Mouse (Mus musculus): Measurements from ENCODE around the gene Exoc6b. TPM values are rescaled to one million over a fixed set of nuclear protein-coding genes. Genes with fewer than 3 reads are reported as not detected.

Gene Exoc6b
- total and polyA plus RNA-seq, 2 experiments from 2014 or later, result 8.0 to 10.2 TPM

DNA sequence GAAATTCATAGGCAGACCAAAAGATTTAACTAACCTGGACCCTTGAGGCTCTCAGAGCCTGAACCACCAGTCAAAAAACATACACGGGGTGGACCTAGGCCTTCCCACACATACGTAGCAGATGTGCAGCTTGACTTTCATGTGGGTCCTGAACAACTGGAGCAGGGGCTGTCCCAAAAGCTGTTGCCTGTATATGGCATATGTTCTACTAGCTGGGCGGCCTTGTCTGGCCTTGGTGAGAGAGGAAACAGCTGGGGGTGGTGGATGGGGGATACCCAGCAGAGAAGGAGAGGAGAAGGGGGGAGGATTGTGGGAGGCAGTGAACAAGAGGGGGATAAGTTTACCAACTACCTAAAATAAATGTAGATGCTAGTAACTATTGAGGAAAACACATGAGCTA is 270.6 kb downstream of the Exoc6b start:
- 87% methylated on average over 3 of the region's 3 CpGs for WGBS
- Histone ChIP-seq H3K36me3 (replicated peaks; ENCODE audit: control insufficient read depth, insufficient read depth, low read length) (no peaks in the 10 kb centered on the region), H3K27ac (ENCODE audit: low read depth) (no peak overlapping the region), H3K4me1 (ENCODE audit: control insufficient read depth, insufficient read depth) (no peaks in the 10 kb centered on the region), H3K27me3 (ENCODE audit: control insufficient read depth, insufficient read depth, low read length) (no peaks in the 10 kb centered on the region), H3K9ac (replicated peaks; ENCODE audit: low read depth, low read length) (no peak overlapping the region), H3K4me3 (ENCODE audit: low read depth, low read length) (no peak overlapping the region), H3K9me3 (replicated peaks; ENCODE audit: control insufficient read depth, low read length) (no peaks in the 10 kb centered on the region), H3K4me2 (ENCODE audit: low read depth, low read length) (no peak overlapping the region)
- DNase-seq (ENCODE audit: low spot score) (no peak), ATAC-seq (ENCODE audit: insufficient read depth, low read depth) (no peak)
- TF ChIP-seq EP300 (IDR thresholded peaks at IDR 0.05; ENCODE audit: low read depth) (no peak), CTCF (IDR thresholded peaks at IDR 0.05; ENCODE audit: low read depth) (no peak)

DNA sequence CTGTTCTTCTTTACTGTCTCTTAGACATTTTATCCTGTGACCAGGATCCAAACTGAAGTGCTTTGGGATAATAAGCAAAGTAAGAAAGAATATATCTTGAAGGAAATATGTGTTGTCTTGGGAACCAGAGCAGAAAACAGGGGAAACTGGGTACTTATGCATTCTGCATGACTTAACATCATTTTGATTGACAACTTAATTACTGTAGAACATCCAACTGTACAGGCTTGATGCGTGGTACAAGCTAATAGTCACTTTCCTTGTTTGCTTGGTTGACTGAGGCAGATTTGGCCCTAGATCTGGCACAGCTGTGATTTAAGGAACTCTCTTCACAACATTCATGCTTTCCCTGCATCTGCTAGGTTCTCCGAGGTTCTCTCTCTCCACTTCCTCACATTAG is 285.3 kb downstream of the Exoc6b start:
- Histone ChIP-seq H3K27me3 (ENCODE audit: control insufficient read depth, insufficient read depth, low read length) (no peaks in the 10 kb centered on the region), H3K9me3 (replicated peaks; ENCODE audit: control insufficient read depth, low read length) (no peaks in the 10 kb centered on the region), H3K36me3 (replicated peaks; ENCODE audit: control insufficient read depth, insufficient read depth, low read length) (no peaks in the 10 kb centered on the region), H3K4me2 (ENCODE audit: low read depth, low read length) (no peak overlapping the region), H3K27ac (ENCODE audit: low read depth) (no peak overlapping the region), H3K9ac (replicated peaks; ENCODE audit: low read depth, low read length) (no peak overlapping the region), H3K4me1 (ENCODE audit: control insufficient read depth, insufficient read depth) (no peaks in the 10 kb centered on the region), H3K4me3 (ENCODE audit: low read depth, low read length) (no peak overlapping the region)
- no peak for TF ChIP-seq CTCF (IDR thresholded peaks at IDR 0.05; ENCODE audit: low read depth)
- TF ChIP-seq EP300 (IDR thresholded peaks at IDR 0.05; ENCODE audit: low read depth), result no peak
- WGBS, result 85% methylated on average over 2 of the region's 2 CpGs
- ATAC-seq (ENCODE audit: insufficient read depth, low read depth), result no peak
- DNase-seq (ENCODE audit: low spot score), result no peak

DNA sequence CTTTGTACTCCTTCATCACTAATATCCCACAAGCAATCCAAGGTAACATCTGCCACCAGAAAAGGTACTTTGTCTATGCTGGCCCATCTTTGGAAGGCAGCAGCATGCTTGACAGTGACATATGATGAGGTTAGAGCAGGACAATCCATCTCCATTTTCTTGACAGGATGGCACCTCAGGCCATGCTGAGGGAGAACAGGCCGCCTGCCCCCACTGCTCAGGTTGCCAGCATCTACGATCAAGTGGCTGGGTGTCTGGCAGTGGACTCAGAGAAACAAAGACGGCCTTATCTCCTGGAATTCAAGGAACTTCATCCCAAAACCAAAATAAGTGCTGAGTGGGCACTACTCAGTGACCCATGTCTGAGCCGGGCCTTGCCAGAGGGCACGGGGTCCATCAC is 289.3 kb downstream of the Exoc6b start:
- no peak overlapping the region for H3K4me2 ChIP-seq (ENCODE audit: low read depth, low read length)
- no peak overlapping the region for H3K27ac ChIP-seq (ENCODE audit: low read depth)
- H3K9me3 ChIP-seq (replicated peaks; ENCODE audit: control insufficient read depth, low read length), result no peaks in the 10 kb centered on the region
- TF ChIP-seq EP300 (IDR thresholded peaks at IDR 0.05; ENCODE audit: low read depth), result no peak
- no peak for TF ChIP-seq CTCF (IDR thresholded peaks at IDR 0.05; ENCODE audit: low read depth)
- WGBS, result 35% methylated on average over 5 of the region's 5 CpGs
- H3K36me3 ChIP-seq (replicated peaks; ENCODE audit: control insufficient read depth, insufficient read depth, low read length), result no peaks in the 10 kb centered on the region
- no peaks in the 10 kb centered on the region for H3K4me1 ChIP-seq (ENCODE audit: control insufficient read depth, insufficient read depth)
- H3K9ac ChIP-seq (replicated peaks; ENCODE audit: low read depth, low read length), result no peak overlapping the region
- no peaks in the 10 kb centered on the region for H3K27me3 ChIP-seq (ENCODE audit: control insufficient read depth, insufficient read depth, low read length)
- no peak overlapping the region for H3K4me3 ChIP-seq (ENCODE audit: low read depth, low read length)
- DNase-seq (ENCODE audit: low spot score) (no peak), ATAC-seq (ENCODE audit: insufficient read depth, low read depth) (no peak)

DNA sequence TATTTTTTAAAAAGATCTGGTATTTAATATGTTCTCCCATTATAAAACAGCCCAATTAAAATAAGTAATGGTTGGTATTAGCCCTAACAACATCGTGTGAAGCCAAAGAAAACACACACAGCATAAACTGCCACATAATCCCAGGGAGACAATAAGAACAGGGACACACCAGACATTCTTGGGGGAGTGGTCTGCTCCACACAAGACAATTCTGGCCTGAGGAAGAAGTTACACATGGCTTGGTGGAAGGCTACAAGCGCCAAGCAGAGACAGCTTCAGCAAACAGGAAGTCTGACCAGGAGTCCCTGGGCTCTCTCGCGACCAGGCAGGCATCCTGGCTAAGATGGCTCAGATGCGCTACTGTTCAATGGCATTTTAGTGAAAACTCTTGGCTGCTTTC is 290.3 kb downstream of the Exoc6b start:
- DNase-seq (ENCODE audit: low spot score) (peak; percentile 8), ATAC-seq (ENCODE audit: insufficient read depth, low read depth) (no peak)
- H3K9me3 ChIP-seq (replicated peaks; ENCODE audit: control insufficient read depth, low read length), result no peaks in the 10 kb centered on the region
- no peaks in the 10 kb centered on the region for H3K36me3 ChIP-seq (replicated peaks; ENCODE audit: control insufficient read depth, insufficient read depth, low read length)
- H3K4me1 ChIP-seq (ENCODE audit: control insufficient read depth, insufficient read depth), result no peaks in the 10 kb centered on the region
- 63% methylated on average over 5 of the region's 5 CpGs for WGBS
- H3K4me3 ChIP-seq (ENCODE audit: low read depth, low read length), result no peak overlapping the region
- H3K27ac ChIP-seq (ENCODE audit: low read depth), result no peak overlapping the region
- H3K9ac ChIP-seq (replicated peaks; ENCODE audit: low read depth, low read length), result no peak overlapping the region
- no peaks in the 10 kb centered on the region for H3K27me3 ChIP-seq (ENCODE audit: control insufficient read depth, insufficient read depth, low read length)
- no peak overlapping the region for H3K4me2 ChIP-seq (ENCODE audit: low read depth, low read length)
- TF ChIP-seq CTCF (IDR thresholded peaks at IDR 0.05; ENCODE audit: low read depth), result no peak
- TF ChIP-seq EP300 (IDR thresholded peaks at IDR 0.05; ENCODE audit: low read depth), result no peak

DNA sequence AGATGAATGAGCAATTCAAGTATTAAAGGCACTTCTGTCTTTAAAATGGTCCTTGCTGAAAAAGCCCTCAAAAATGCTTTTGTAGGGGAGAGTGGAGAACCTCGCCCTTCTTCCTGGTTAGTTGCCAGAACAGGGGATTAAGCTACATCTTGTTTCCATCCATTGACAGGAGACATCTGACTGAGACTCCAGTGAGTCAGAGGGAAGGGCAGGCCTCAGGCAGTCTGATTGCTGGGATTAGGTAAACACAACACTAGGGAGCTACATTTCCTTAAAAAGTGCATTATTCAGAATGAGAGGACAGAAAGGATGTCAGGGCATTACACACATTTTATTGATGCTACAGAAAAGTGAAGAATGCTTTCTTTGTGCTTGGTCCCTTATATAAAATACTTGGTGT is 293.4 kb downstream of the Exoc6b start:
- H3K4me3 ChIP-seq (ENCODE audit: low read depth, low read length), result no peak overlapping the region
- no peaks in the 10 kb centered on the region for H3K27me3 ChIP-seq (ENCODE audit: control insufficient read depth, insufficient read depth, low read length)
- H3K27ac ChIP-seq (ENCODE audit: low read depth), result no peak overlapping the region
- no peak overlapping the region for H3K4me2 ChIP-seq (ENCODE audit: low read depth, low read length)
- H3K9me3 ChIP-seq (replicated peaks; ENCODE audit: control insufficient read depth, low read length), result no peaks in the 10 kb centered on the region
- DNase-seq (ENCODE audit: low spot score), result peak; percentile 21
- H3K4me1 ChIP-seq (ENCODE audit: control insufficient read depth, insufficient read depth), result no peaks in the 10 kb centered on the region
- H3K36me3 ChIP-seq (replicated peaks; ENCODE audit: control insufficient read depth, insufficient read depth, low read length), result no peaks in the 10 kb centered on the region
- H3K9ac ChIP-seq (replicated peaks; ENCODE audit: low read depth, low read length), result no peak overlapping the region
- ATAC-seq (ENCODE audit: insufficient read depth, low read depth), result no peak
- WGBS, result 59% methylated on average over 1 of the region's 1 CpGs
- TF ChIP-seq EP300 (IDR thresholded peaks at IDR 0.05; ENCODE audit: low read depth), result no peak
- no peak for TF ChIP-seq CTCF (IDR thresholded peaks at IDR 0.05; ENCODE audit: low read depth)

DNA sequence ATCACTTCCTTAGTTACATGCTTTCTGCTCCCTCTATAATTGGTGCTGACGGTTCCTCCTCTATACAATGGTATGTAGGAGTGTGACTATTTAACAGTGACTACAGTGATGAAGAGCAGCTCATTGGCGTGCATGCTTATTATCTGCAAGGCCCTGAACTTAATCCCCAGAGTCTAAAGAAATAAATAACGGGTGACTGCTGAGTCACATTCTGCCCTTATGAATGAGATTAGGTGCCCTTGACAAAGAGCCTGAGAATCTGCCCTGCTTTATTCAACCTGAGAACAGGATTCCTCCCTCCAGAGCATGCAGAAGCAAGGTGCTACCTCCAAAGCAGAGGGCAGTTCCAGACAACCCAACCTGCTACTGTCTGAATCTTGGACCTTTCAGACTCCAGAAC is 314.0 kb downstream of the Exoc6b start:
- no peaks in the 10 kb centered on the region for H3K4me1 ChIP-seq (ENCODE audit: control insufficient read depth, insufficient read depth)
- 39% methylated on average over 3 of the region's 3 CpGs for WGBS
- no peaks in the 10 kb centered on the region for H3K36me3 ChIP-seq (replicated peaks; ENCODE audit: control insufficient read depth, insufficient read depth, low read length)
- TF ChIP-seq EP300 (IDR thresholded peaks at IDR 0.05; ENCODE audit: low read depth), result no peak
- no peak for TF ChIP-seq CTCF (IDR thresholded peaks at IDR 0.05; ENCODE audit: low read depth)
- H3K9me3 ChIP-seq (replicated peaks; ENCODE audit: control insufficient read depth, low read length), result no peaks in the 10 kb centered on the region
- H3K4me3 ChIP-seq (ENCODE audit: low read depth, low read length), result no peak overlapping the region
- no peak overlapping the region for H3K9ac ChIP-seq (replicated peaks; ENCODE audit: low read depth, low read length)
- no peak for ATAC-seq (ENCODE audit: insufficient read depth, low read depth)
- DNase-seq (ENCODE audit: low spot score), result no peak
- no peak overlapping the region for H3K4me2 ChIP-seq (ENCODE audit: low read depth, low read length)
- H3K27me3 ChIP-seq (ENCODE audit: control insufficient read depth, insufficient read depth, low read length), result no peaks in the 10 kb centered on the region
- H3K27ac ChIP-seq (ENCODE audit: low read depth), result no peak overlapping the region

All from heart, postnatal 0 days (tissue).